Mouse (Mus musculus) forebrain, embryonic 13.5 days (tissue): Measurements from ENCODE around the gene Nup93. TPM values are rescaled to one million over a fixed set of nuclear protein-coding genes. Genes with fewer than 3 reads are reported as not detected.

Experiments
- ATAC-seq: fragments of 200-750 bp; cut with Nextera tagmentation; 2 replicates; pipeline ENCODE4 v1.8.0; 2017
- H3K27ac ChIP-seq: fragments of 300-500 bp; sonication (generic); 2 replicates; pipeline ENCODE4 v1.5.1; 2015; ENCODE audit warnings: inconsistent platforms, mild to moderate bottlenecking, moderate library complexity
- H3K27me3 ChIP-seq: fragments of 300-500 bp; sonication (generic); 2 replicates; pipeline ENCODE4 v1.6.1; 2015; ENCODE audit warnings: mild to moderate bottlenecking, inconsistent platforms
- H3K36me3 ChIP-seq: fragments of 300-500 bp; sonication (generic); 2 replicates; pipeline ENCODE4 v1.6.1; 2015; ENCODE audit warnings: mild to moderate bottlenecking, inconsistent platforms; ENCODE audit not compliant: poor library complexity, severe bottlenecking
- H3K4me1 ChIP-seq: fragments of 300-500 bp; sonication (generic); 2 replicates; pipeline ENCODE4 v1.6.1; 2015; ENCODE audit warnings: inconsistent platforms
- H3K4me2 ChIP-seq: fragments of 300-500 bp; sonication (generic); 2 replicates; pipeline ENCODE4 v1.6.1; 2015; ENCODE audit warnings: inconsistent platforms, mild to moderate bottlenecking, moderate library complexity
- H3K4me3 ChIP-seq: fragments of 300-500 bp; sonication (generic); 2 replicates; pipeline ENCODE4 v1.5.1; 2015; ENCODE audit warnings: mild to moderate bottlenecking, inconsistent platforms
- H3K9ac ChIP-seq: fragments of 300-500 bp; sonication (generic); 2 replicates; pipeline ENCODE4 v1.6.1; 2015; ENCODE audit warnings: mild to moderate bottlenecking, inconsistent platforms
- H3K9me3 ChIP-seq: fragments of 300-500 bp; sonication (generic); replicated peaks from 2 replicates; pipeline ENCODE4 v1.6.1; 2016; ENCODE audit warnings: inconsistent platforms
- WGBS: fragments of 180-500 bp; shearing (Covaris S2); methylation state at CpG from one replicate; pipeline ENCODE4 v1.1.7; 2015; 5-methylcytosine and 5-hydroxymethylcytosine counted together
- microRNA counts: library from miRNA; unstranded; fragments of <30 nt; microRNA quantifications from one replicate; lab custom pipeline; 2016
- microRNA-seq: library from miRNA; unstranded; fragments of <30 nt; microRNA quantifications from one replicate; pipeline ENCODE4, GENCODE M21; 2016
- polyA plus RNA-seq: library from polyadenylated mRNA; unstranded; fragments of >200 nt; fragmentation: Nextera tagmentation; extraction: Ambion mirVana; gene quantifications from 2 replicates; pipeline ENCODE4 v1.2.1, GENCODE M21; 2015

Gene Nup93
- polyA plus RNA-seq, 1 experiment from 2014 or later, result 83.6 TPM

- no peaks in the 10 kb centered on the region for H3K27me3 ChIP-seq
- ATAC-seq, result no peak
- no peaks in the 10 kb centered on the region for H3K9me3 ChIP-seq
- no peak overlapping the region for H3K27ac ChIP-seq
- WGBS, result 79% methylated on average over 7 of the region's 7 CpGs
- H3K4me1 ChIP-seq, result peaks cover 6% of the 10 kb centered on the region
- no peak overlapping the region for H3K4me2 ChIP-seq
- no peak overlapping the region for H3K9ac ChIP-seq
- no peaks in the 10 kb centered on the region for H3K36me3 ChIP-seq
- no peak overlapping the region for H3K4me3 ChIP-seq
Measured at GRCm38 (mm10) chr8:94362607-94363239, 148.4 kb downstream of the Nup93 start.

DNA sequence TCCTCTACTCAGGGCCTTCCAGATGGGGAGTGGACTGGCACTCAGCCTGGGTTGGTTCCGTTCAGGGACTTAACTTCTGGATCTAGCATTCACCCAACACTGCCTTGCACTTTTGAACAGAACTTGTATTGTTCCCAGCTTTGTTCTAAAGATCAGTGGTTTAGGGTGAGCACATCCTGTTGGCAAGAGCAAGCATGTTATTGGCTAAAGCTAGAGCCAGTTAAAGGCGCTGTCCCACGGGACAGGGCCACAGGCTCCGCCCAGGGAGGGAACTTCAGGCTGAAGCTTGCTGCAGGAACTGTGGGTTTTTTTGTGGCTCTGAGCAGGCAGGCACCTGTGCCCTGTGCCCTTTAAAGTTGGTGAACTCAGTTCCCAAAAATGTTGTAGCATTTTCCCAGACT lies 148.9 kb downstream of the Nup93 start:
- Histone ChIP-seq H3K4me1 (peaks cover 5% of the 10 kb centered on the region), H3K4me2 (no peak overlapping the region), H3K27ac (no peak overlapping the region), H3K27me3 (no peaks in the 10 kb centered on the region), H3K9me3 (no peaks in the 10 kb centered on the region), H3K36me3 (no peaks in the 10 kb centered on the region), H3K9ac (no peak overlapping the region), H3K4me3 (no peak overlapping the region)
- ATAC-seq, result no peak
- 49% methylated on average over 4 of the region's 4 CpGs for WGBS

GRCm38 (mm10) chr8:94363906-94364305 lies 149.5 kb downstream of the Nup93 start:
- H3K27ac ChIP-seq, result no peak overlapping the region
- H3K4me1 ChIP-seq, result no peaks in the 10 kb centered on the region
- H3K4me2 ChIP-seq, result no peak overlapping the region
- no peaks in the 10 kb centered on the region for H3K27me3 ChIP-seq
- H3K4me3 ChIP-seq, result no peak overlapping the region
- H3K9me3 ChIP-seq, result no peaks in the 10 kb centered on the region
- no peak for ATAC-seq
- no peaks in the 10 kb centered on the region for H3K36me3 ChIP-seq
- no peak overlapping the region for H3K9ac ChIP-seq
- 93% methylated on average over 2 of the region's 2 CpGs for WGBS

- H3K9ac ChIP-seq, result no peak overlapping the region
- no peaks in the 10 kb centered on the region for H3K9me3 ChIP-seq
- ATAC-seq, result no peak
- no peaks in the 10 kb centered on the region for H3K4me1 ChIP-seq
- H3K4me2 ChIP-seq, result no peak overlapping the region
- H3K27me3 ChIP-seq, result no peaks in the 10 kb centered on the region
- H3K27ac ChIP-seq, result no peak overlapping the region
- H3K36me3 ChIP-seq, result no peaks in the 10 kb centered on the region
- 86% methylated on average over 6 of the region's 6 CpGs for WGBS
- H3K4me3 ChIP-seq, result no peak overlapping the region
Measured at GRCm38 (mm10) chr8:94364686-94365312, 150.4 kb downstream of the Nup93 start.

DNA sequence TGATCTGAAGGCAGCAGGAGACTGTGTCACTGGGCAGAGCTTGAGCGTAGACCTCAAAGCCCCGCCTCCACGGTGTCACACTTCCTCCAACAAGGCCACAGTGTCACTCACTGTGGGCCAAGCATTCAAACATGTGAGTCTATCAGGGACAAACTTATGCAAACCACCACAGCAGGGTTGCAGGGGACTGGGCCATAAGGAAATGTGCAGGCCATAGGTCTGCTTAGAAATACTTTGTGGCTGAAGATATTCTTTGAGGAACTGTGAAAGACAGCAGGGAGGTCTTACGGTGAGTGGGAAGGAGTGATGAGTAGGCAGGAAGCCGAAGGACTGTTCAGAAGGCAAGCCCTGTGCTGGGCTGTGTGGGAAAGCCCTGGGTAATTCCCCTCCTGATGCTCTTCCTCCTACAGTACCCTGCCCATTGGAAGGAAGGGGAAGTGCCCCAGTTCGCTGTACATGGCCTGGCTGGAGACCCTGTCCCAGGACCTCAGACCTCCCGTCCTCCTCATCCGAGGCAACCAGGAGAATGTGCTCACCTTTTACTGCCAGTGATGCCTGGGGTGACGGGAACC lies 151.1 kb downstream of the Nup93 start:
- no peaks in the 10 kb centered on the region for H3K4me1 ChIP-seq
- 89% methylated on average over 9 of the region's 9 CpGs for WGBS
- no peak for ATAC-seq
- H3K4me2 ChIP-seq, result no peak overlapping the region
- H3K27me3 ChIP-seq, result no peaks in the 10 kb centered on the region
- no peak overlapping the region for H3K27ac ChIP-seq
- H3K9ac ChIP-seq, result no peak overlapping the region
- H3K4me3 ChIP-seq, result no peak overlapping the region
- no peaks in the 10 kb centered on the region for H3K36me3 ChIP-seq
- H3K9me3 ChIP-seq, result no peaks in the 10 kb centered on the region

MicroRNA genes within 50 kb of the gene (microRNA counts, 519-probe panel; counts per million panel counts)
- microRNA mmu-miR-138 (lab: Ali Mortazavi, UCI), result 4,135 counts per million, percentile 80 among the panel's probes with 10 or more counts

Small RNA genes lying within 50 kb of the gene (microRNA-seq; reads per million reads assigned to microRNA genes)
- gene Mir138-2, result 188 reads per million, percentile 58 among the genes with 10 or more reads in this experiment

Other genes starting within 250 kb of the Nup93 start
- 50.8 TPM in 2 replicates for gene Amfr, start 201.7 kb upstream of the Nup93 start, polyA plus RNA-seq
- 175 and 190 TPM in 2 replicates for gene Nudt21, start 177.5 kb upstream of the Nup93 start, polyA plus RNA-seq
- 13.3 and 14.3 TPM in 2 replicates for gene Ogfod1, start 177.4 kb upstream of the Nup93 start, polyA plus RNA-seq
- gene Bbs2, start 115.6 kb upstream of the Nup93 start, polyA plus RNA-seq, result 16.9 and 23.7 TPM in 2 replicates
- not detected in 2 replicates for gene Mt4, start 77.4 kb upstream of the Nup93 start, polyA plus RNA-seq
- gene Mt3, start 62.0 kb upstream of the Nup93 start, polyA plus RNA-seq, result 188 and 208 TPM in 2 replicates
- gene Mt2, start 41.9 kb upstream of the Nup93 start, polyA plus RNA-seq, result 41.0 and 48.0 TPM in 2 replicates
- 91.0 and 105 TPM in 2 replicates for gene Mt1, start 35.5 kb upstream of the Nup93 start, polyA plus RNA-seq
- not detected in 2 replicates for gene Slc12a3, start 114.6 kb downstream of the Nup93 start, polyA plus RNA-seq
- 50.9 and 53.9 TPM in 2 replicates for gene Herpud1, start 171.9 kb downstream of the Nup93 start, polyA plus RNA-seq
- gene Nlrc5, start 219.8 kb downstream of the Nup93 start, polyA plus RNA-seq, result 0.12 and 0.26 TPM in 2 replicates